Mouse (Mus musculus): Measurements from ENCODE around the gene Tsku. TPM values are rescaled to one million over a fixed set of nuclear protein-coding genes. Genes with fewer than 3 reads are reported as not detected.
A peak's percentile ranks its signal among the peaks of the same experiment; 100 is the strongest.

Gene Tsku
- polyA plus RNA-seq, 1 experiment from 2014 or later, result 10.9 TPM

DNA sequence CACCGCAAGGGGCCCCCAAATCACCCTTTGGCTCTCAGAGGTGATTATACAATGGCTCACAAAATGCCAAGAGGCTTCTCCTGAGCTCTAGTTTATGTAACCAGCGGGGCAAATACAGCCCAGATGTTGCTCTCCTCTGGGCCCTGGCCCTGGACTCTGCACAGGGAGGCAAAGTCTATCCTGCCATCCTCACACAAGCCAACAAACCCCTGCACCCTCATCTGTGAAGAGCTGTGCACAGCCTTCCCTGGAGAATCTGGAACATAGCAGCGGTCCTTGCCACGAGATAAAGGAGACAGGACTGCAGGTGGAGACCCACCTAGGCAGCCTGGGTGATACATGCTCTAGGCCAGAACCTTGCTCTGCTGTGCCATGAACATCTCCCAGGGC lies 6.2 kb downstream of the Tsku start:
- H3K9me3 ChIP-seq, result no peaks in the 10 kb centered on the region
- H3K4me3 ChIP-seq (replicated peaks), result no peak overlapping the region
- no peak overlapping the region for H3K4me2 ChIP-seq
- WGBS, result 38% methylated on average over 4 of the region's 4 CpGs
- no peak overlapping the region for H3K27ac ChIP-seq
- H3K9ac ChIP-seq, result no peak overlapping the region
- ATAC-seq (ENCODE audit: insufficient read depth, low FRiP score, low read depth), result no peak
- peaks cover 45% of the 10 kb centered on the region for H3K4me1 ChIP-seq
- H3K36me3 ChIP-seq, result peaks cover 14% of the 10 kb centered on the region; the same call in 1 of the 2 replicates
- H3K27me3 ChIP-seq (replicated peaks), result no peaks in the 10 kb centered on the region

DNA sequence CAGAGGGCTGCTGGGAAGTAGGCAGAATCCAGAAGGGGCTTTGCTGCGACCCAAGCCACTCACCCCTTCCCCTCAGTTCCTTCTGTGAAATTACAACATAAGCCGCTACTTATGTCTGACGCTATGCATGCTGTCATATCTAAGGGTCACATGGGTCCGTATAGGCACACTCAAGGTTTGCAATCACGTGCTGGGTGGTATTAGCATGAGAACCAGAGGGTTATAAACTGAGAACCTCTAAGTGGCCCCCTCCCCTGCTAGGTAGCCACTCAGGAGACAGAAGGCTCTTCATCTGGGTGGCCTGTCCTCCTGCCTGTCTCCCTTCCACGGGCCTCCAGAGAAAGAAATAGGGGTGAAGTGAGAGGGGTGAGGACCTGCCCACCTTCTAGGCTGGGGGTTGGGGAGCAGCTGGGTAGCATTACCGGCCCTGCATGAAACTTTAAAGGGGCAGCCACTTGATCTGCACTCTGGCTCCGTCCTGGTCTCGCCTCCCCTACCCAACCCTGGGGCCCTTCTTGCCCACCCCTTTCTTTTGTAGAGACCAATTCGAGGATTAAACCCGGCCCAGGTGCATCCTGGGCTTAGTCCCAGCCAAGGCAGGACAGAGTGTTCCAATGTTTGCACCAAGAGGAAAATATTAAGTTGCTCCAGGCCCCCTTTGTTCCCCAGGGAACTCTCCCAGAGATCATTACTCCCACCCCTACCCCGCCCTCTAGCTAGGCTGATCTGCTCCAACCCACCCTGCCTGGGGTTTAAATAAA lies 6.8 kb downstream of the Tsku start:
- no peak; the same call in 1 of the 2 replicates for ATAC-seq (ENCODE audit: insufficient read depth, low FRiP score, low read depth)
- Histone ChIP-seq H3K9me3 (no peaks in the 10 kb centered on the region), H3K27me3 (replicated peaks) (no peaks in the 10 kb centered on the region), H3K9ac (no peak overlapping the region), H3K4me2 (no peak overlapping the region), H3K36me3 (peaks cover 14% of the 10 kb centered on the region; the same call in 1 of the 2 replicates), H3K4me1 (peaks cover 39% of the 10 kb centered on the region), H3K4me3 (replicated peaks) (no peak overlapping the region), H3K27ac (no peak overlapping the region)
- WGBS, result 25% methylated on average over 12 of the region's 12 CpGs

DNA sequence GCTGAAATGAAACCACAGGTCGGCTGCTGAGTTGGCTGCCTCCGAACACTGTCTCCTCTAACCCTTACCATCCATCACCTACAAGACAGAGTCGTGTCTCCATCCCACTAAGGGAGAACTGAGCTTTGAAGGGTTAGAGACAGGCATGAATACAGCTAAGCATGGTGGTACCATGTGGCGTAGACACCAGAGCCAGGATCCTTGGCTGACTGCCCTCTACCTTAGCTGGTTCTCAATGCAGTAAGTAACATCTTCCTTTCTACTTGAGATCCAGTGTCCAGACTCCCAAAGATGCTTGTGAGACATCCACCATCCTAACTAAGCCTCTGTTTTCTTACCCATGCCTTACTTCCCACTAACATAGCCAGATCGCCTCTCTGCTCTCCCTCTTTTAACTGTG lies 7.5 kb downstream of the Tsku start:
- Histone ChIP-seq H3K9me3 (no peaks in the 10 kb centered on the region), H3K4me3 (replicated peaks) (no peak overlapping the region), H3K27me3 (replicated peaks) (no peaks in the 10 kb centered on the region), H3K4me1 (peaks cover 32% of the 10 kb centered on the region), H3K4me2 (no peak overlapping the region), H3K9ac (no peak overlapping the region), H3K36me3 (peaks cover 14% of the 10 kb centered on the region; the same call in 1 of the 2 replicates), H3K27ac (no peak overlapping the region)
- WGBS, result 79% methylated on average over 5 of the region's 5 CpGs
- ATAC-seq (ENCODE audit: insufficient read depth, low FRiP score, low read depth), result no peak

DNA sequence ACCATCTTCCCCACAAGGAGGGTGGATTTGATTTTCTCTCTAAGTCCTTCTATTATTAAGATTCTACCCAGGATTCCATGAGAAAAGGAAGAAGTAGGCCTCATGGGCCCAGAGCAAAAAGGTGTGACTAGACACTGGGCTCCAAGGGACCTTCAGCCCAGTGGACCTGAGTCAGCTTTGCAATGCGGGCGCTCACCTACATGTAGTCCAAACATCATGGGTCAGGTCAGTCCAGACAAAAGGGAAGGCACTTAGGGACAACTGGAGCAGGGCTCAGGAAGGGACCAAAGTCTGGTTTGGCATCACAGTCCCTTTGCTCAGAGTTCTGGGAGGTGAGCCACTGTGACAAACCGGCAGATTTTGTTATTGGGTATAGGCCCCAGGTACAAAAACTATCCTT lies 9.6 kb downstream of the Tsku start:
- H3K9me3 ChIP-seq, result no peaks in the 10 kb centered on the region

DNA sequence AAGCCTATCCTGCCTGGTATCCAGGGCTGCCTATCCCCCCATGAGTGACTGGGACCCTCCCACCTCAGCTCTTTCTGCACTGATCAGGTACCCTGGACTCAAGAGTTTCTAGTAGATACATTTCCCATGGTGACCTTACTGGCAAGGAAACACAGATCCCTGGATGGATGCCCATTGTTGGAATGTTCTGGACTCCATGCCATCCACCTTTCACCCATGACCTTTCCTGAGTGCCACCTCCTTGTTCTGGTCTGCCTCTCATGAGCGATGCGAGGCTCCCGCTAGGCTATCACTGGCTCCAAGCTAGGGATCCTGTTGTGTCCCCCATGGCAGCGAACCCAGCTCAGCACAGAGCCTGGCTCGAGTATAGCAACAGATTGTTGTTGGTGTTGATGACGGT lies 11.3 kb downstream of the Tsku start:
- Histone ChIP-seq H3K27ac (no peak overlapping the region), H3K4me2 (no peak overlapping the region), H3K9me3 (no peaks in the 10 kb centered on the region), H3K27me3 (replicated peaks) (0 out of 2 replicates have a peak, but pooled peaks cover 3% of the 10 kb centered on the region), H3K36me3 (peaks cover 14% of the 10 kb centered on the region; the same call in 1 of the 2 replicates), H3K4me1 (peaks cover 11% of the 10 kb centered on the region), H3K9ac (no peak overlapping the region), H3K4me3 (replicated peaks) (no peak overlapping the region)
- no peak for ATAC-seq (ENCODE audit: insufficient read depth, low FRiP score, low read depth)
- 92% methylated on average over 6 of the region's 6 CpGs for WGBS

More for the DNA sequence above, 9.6 kb downstream of the Tsku start:
- no peak overlapping the region for H3K9ac ChIP-seq
- no peaks in the 10 kb centered on the region for H3K27me3 ChIP-seq (replicated peaks)
- H3K27ac ChIP-seq, result no peak overlapping the region
- peaks cover 14% of the 10 kb centered on the region; the same call in 1 of the 2 replicates for H3K36me3 ChIP-seq
- no peak for ATAC-seq (ENCODE audit: insufficient read depth, low FRiP score, low read depth)
- no peak overlapping the region for H3K4me2 ChIP-seq
- H3K4me1 ChIP-seq, result peaks cover 27% of the 10 kb centered on the region
- no peak overlapping the region for H3K4me3 ChIP-seq (replicated peaks)
- WGBS, result 93% methylated on average over 3 of the region's 3 CpGs

DNA sequence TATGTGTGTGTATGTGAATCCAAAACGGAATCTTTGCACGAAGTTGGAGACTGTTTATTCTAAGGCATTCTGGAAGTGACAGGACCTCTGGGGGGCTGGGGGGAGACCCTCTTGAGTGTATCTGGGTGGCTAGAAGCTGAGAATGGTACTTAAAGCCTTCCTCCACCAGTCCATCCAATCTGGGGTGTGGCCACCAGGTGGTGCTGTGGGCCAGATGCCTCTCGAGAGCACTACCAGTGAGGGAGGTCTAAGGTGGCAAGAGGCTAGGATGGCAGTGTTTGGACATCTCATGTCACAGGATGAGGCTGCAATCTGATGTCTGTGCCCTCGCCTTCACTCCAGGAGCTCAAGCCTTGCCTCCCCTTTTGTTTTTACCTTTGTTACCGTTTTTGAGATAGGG lies 12.0 kb downstream of the Tsku start:
- no peak overlapping the region for H3K9ac ChIP-seq
- H3K9me3 ChIP-seq, result no peaks in the 10 kb centered on the region
- peaks cover 5% of the 10 kb centered on the region; the same call in 1 of the 2 replicates for H3K4me1 ChIP-seq
- WGBS, result 20% methylated on average over 5 of the region's 5 CpGs
- H3K27me3 ChIP-seq (replicated peaks), result 0 out of 2 replicates have a peak, but pooled peaks cover 7% of the 10 kb centered on the region
- no peak overlapping the region for H3K27ac ChIP-seq
- no peak for ATAC-seq (ENCODE audit: insufficient read depth, low FRiP score, low read depth)
- H3K4me2 ChIP-seq, result no peak overlapping the region
- H3K4me3 ChIP-seq (replicated peaks), result no peak overlapping the region
- H3K36me3 ChIP-seq, result peaks cover 14% of the 10 kb centered on the region; the same call in 1 of the 2 replicates

DNA sequence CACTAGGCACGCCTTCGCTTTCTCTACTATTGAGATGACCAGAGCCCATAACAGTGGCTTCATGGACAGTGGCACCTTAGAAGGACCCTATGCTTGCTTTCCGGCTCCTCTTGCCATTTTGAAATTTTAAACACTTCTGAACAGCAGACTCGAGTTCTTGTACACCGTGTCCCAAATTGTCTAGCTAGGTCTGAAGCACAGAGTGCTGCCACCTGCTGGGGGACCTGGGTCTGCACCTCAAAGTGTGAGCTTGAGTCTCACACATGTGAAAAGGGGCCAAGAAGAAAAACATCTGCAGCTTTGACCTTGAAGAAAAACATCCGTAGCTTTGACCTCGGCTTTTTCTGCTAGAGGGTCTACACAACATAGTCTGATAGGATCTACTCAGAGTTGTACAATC lies 13.1 kb downstream of the Tsku start:
- H3K4me3 ChIP-seq (replicated peaks), result no peak overlapping the region
- 0 out of 2 replicates have a peak, but pooled peaks cover 7% of the 10 kb centered on the region for H3K27me3 ChIP-seq (replicated peaks)
- H3K4me1 ChIP-seq, result no peaks in the 10 kb centered on the region
- H3K4me2 ChIP-seq, result no peak overlapping the region
- H3K9me3 ChIP-seq, result no peaks in the 10 kb centered on the region
- WGBS, result 43% methylated on average over 7 of the region's 7 CpGs
- no peak for ATAC-seq (ENCODE audit: insufficient read depth, low FRiP score, low read depth)
- H3K27ac ChIP-seq, result no peak overlapping the region
- H3K9ac ChIP-seq, result no peak overlapping the region
- H3K36me3 ChIP-seq, result peaks cover 14% of the 10 kb centered on the region; the same call in 1 of the 2 replicates

DNA sequence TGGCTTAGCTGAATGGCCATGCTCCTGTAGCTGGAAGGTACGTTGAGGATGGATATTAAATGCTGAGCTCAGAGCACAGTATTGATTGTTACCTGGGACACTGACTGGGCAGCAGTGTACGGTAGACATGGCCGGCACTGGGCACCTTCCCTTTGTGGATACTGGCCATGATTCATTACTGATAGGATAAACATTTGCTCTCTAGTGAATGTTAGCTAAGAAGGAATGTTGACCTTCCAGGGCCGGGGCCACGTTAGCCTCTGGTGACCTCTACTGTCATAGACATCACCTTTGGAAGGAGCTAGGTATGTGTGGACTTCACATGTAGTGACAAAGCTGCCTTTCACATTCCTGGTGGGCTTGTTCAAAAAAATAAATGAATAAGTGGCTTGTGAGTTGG lies 13.7 kb downstream of the Tsku start:
- WGBS, result 21% methylated on average over 5 of the region's 5 CpGs
- Histone ChIP-seq H3K4me1 (0 out of 2 replicates have a peak, but pooled peaks cover 1% of the 10 kb centered on the region), H3K27me3 (replicated peaks) (peaks cover 7% of the 10 kb centered on the region; the same call in 1 of the 2 replicates), H3K36me3 (peaks cover 14% of the 10 kb centered on the region; the same call in 1 of the 2 replicates), H3K9me3 (no peaks in the 10 kb centered on the region), H3K27ac (no peak overlapping the region), H3K4me3 (replicated peaks) (no peak overlapping the region), H3K9ac (no peak overlapping the region), H3K4me2 (no peak overlapping the region)
- no peak for ATAC-seq (ENCODE audit: insufficient read depth, low FRiP score, low read depth)

DNA sequence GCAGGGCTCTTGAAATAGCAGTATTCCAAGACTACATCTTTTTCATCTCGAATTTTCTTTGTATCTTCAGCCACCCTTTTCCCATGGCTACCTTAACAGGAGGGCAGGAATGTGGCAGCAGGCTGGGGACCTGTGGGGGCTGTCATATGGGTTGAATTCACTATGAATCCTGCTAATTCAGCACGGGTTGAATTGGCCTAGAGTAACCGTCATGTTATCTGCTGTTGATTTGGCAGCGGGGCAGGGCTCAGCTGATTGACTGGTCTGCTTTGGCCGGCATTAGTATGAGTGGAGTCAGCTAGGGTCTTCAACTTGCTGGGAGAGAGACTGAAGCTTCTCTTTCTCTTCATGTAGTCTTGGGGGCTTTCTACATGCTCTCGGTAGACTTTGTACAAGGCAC lies 16.1 kb downstream of the Tsku start:
- Histone ChIP-seq H3K4me1 (peaks cover 3% of the 10 kb centered on the region; the same call in 1 of the 2 replicates), H3K9ac (no peak overlapping the region), H3K9me3 (no peaks in the 10 kb centered on the region), H3K4me2 (no peak overlapping the region), H3K36me3 (no peaks in the 10 kb centered on the region), H3K27me3 (replicated peaks) (peaks cover 9% of the 10 kb centered on the region; the same call in 1 of the 2 replicates), H3K27ac (no peak overlapping the region), H3K4me3 (replicated peaks) (no peak overlapping the region)
- 56% methylated on average over 6 of the region's 6 CpGs for WGBS
- no peak for ATAC-seq (ENCODE audit: insufficient read depth, low FRiP score, low read depth)

DNA sequence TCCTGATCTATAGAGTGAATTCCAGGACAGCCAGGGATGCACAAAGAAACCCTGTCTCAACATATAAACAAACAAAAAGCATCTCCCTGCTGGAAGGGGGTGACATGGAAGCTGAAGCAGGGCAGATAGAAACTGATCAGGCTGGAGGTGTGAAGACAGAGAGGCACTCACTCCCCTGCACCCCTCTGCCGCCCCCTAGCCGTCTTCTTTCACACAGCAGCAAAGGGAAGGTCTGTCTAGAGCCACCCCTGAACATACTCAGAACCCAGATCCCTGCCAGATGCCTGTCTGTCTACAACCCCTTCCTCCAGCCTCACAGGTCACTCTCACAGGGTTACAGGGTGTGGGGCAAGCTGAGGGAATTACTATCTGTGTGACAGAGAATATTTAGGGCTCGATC lies 16.8 kb downstream of the Tsku start:
- H3K36me3 ChIP-seq, result no peaks in the 10 kb centered on the region
- no peaks in the 10 kb centered on the region for H3K9me3 ChIP-seq
- 17% methylated on average over 3 of the region's 3 CpGs for WGBS
- H3K9ac ChIP-seq, result no peak overlapping the region
- H3K27ac ChIP-seq, result no peak overlapping the region
- H3K4me1 ChIP-seq, result peaks cover 3% of the 10 kb centered on the region; the same call in 1 of the 2 replicates
- H3K4me2 ChIP-seq, result no peak overlapping the region
- no peak overlapping the region for H3K4me3 ChIP-seq (replicated peaks)
- ATAC-seq (ENCODE audit: insufficient read depth, low FRiP score, low read depth), result no peak
- H3K27me3 ChIP-seq (replicated peaks), result peaks cover 9% of the 10 kb centered on the region; the same call in 1 of the 2 replicates

DNA sequence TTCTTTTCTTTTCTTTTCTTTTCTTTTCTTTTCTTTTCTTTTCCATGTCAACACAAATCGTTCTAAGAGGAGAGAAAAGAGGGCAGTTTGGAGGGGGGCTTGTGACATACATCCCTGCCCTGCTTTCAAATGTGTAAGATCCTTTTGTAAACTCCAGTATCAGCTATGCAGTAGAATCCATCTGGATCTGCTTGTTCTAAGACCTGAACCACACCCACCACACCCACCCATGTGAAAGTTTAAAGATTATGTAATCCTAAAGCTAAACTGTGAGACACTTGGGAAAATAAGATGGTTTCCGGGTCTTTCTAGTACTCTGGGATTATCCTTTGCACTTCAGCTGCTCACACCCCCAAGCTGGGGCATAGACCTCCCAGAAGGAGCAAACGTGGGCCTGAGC lies 18.9 kb downstream of the Tsku start:
- H3K4me1 ChIP-seq, result peaks cover 3% of the 10 kb centered on the region; the same call in 1 of the 2 replicates
- WGBS, result 29% methylated on average over 3 of the region's 3 CpGs

DNA sequence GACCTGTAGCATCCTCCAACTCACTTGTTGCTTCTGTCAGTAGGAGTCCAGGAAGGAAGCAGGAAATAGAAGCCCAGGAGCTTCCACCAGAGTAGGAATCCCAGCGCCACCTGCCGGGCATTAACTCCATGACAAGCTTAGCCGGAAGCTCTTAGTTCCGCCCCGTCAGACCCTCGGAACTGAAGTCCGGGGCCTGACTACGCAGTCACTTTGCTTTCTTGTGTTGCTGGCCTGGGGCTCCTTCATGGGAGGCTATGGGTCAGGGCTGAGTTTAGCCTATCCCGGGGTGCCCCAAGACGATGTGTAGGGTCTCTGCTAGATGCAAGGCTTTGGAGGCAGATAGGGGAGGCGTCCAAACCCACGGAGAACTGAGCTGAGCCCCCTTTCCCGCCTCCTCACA lies 19.7 kb downstream of the Tsku start:
- no peak overlapping the region; the same call in 1 of the 2 replicates for H3K9ac ChIP-seq
- no peaks in the 10 kb centered on the region for H3K9me3 ChIP-seq
- H3K36me3 ChIP-seq, result no peaks in the 10 kb centered on the region
- H3K4me2 ChIP-seq, result peak overlapping the region; percentile 79
- WGBS, result 4% methylated on average over 13 of the region's 13 CpGs
- peaks cover 3% of the 10 kb centered on the region; the same call in 1 of the 2 replicates for H3K4me1 ChIP-seq
- ATAC-seq (ENCODE audit: insufficient read depth, low FRiP score, low read depth), result peak; percentile 51; the same call in 1 of the 2 replicates
- H3K27me3 ChIP-seq (replicated peaks), result peaks cover 9% of the 10 kb centered on the region; the same call in 1 of the 2 replicates
- H3K4me3 ChIP-seq (replicated peaks), result peak overlapping the region; percentile 38
- no peak overlapping the region for H3K27ac ChIP-seq

More for the DNA sequence above, 18.9 kb downstream of the Tsku start:
- Histone ChIP-seq H3K4me3 (replicated peaks) (no peak overlapping the region), H3K9ac (no peak overlapping the region), H3K9me3 (no peaks in the 10 kb centered on the region), H3K27ac (no peak overlapping the region), H3K36me3 (no peaks in the 10 kb centered on the region), H3K27me3 (replicated peaks) (peaks cover 9% of the 10 kb centered on the region; the same call in 1 of the 2 replicates), H3K4me2 (no peak overlapping the region)
- no peak for ATAC-seq (ENCODE audit: insufficient read depth, low FRiP score, low read depth)
